Mouse (Mus musculus) heart, postnatal 0 days (tissue): ENCODE measurements around the gene Kif2a.

ENCODE experiments used
- CTCF ChIP-seq: IDR thresholded peaks from 2 replicates; pipeline ENCODE4 v1.5.1; 2016; ENCODE audit warnings: antibody characterized with exemption, control low read depth, low read depth
- EP300 ChIP-seq: IDR thresholded peaks from 2 replicates; pipeline ENCODE4 v1.6.1; 2016; ENCODE audit warnings: antibody characterized with exemption, low read depth

- TF ChIP-seq CTCF (no peak), EP300 (no peak)
These were observed 5.3 kb upstream of the Kif2a start for GRCm38 (mm10) chr13:107027218-107027617.
